Comparison of ENCODE assay signal across 9 mouse cellular contexts in the genomic region with DNA sequence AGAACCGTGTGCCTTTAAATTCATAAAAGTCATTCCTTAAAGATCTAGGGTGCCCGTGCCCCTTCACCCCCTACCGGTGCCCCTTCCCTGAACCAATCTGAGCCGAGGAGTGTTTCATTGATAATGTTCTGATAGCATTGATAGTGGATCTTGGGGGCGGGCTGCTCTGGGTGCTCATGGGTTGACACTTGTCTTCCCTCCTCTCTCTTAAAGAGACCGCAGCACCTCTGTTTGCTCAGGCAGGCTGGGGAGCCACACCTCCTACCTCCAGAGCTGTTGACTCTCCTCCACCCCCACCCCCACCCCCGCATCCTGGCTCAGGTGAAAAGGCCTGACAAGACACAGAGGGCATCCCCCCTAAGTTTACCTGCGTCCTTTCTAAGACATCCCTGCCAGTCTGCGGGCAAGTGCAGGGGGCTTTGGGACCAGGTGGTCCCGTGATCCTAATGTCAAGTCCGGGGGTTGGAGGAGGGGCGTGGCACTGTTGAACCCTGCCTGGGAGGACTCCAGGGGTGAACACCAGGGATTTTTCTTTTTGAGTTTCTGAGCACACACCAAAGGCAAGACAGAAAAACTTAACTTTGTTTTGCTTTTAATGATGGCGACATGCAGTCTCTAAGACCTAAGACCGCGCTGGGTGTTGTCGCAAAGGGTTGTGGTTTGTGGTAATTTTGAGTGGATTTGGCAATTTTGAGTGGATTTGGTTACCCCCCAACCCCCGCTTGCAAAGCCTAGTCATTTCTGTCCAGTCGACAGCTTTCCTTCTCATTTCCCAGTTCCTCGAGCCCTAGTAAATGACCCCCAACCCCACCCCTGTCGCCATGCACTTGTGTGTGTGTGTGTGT. TPM values are rescaled to one million over a fixed set of nuclear protein-coding genes. Genes with fewer than 3 reads are reported as not detected.
DNase-seq lines count a peak whose midpoint lies in the region; ATAC-seq and TF ChIP-seq lines count a peak whose summit lies in the region.
"Had no signal": no experiment of that assay in that cellular context is flagged by ENCODE, and none has a peak within 500 bp of the region (broad histone marks: within the 10 kb centered on the region; RNA-seq: fewer than 3 reads in every experiment).

No protein-coding gene starts in this region.

- peaks cover 53% of the 10 kb centered on the region for H3K36me3 ChIP-seq in heart, embryonic 14.5 days (ENCODE audit: control insufficient read depth, insufficient read depth, low read length)
- H3K36me3 ChIP-seq in hindbrain, embryonic 15.5 days, result peaks cover 19% of the 10 kb centered on the region

- 42% methylated on average over 20 of the region's 20 CpGs for WGBS in heart, embryonic 14.5 days
- 23% methylated on average over 20 of the region's 20 CpGs for WGBS in bone marrow, adult 2 months
- 36% methylated on average over 20 of the region's 20 CpGs for WGBS in hindbrain, embryonic 15.5 days

- ATAC-seq in heart, embryonic 14.5 days (ENCODE audit: insufficient number of reproducible peaks, insufficient read depth, low FRiP score, low read depth), result no peak
- no peak for ATAC-seq in hindbrain, embryonic 15.5 days (ENCODE audit: low FRiP score, low read depth)
- ATAC-seq in megakaryocyte, adult 5-6 weeks (ENCODE audit: poor library complexity, severe bottlenecking), result peak; percentile 21; the same call in 1 of the 2 replicates

- TF ChIP-seq POLR2A in bone marrow, adult 2 months (IDR thresholded peaks at IDR 0.05; ENCODE audit: borderline replicate concordance, control insufficient read depth, low read depth, low read length), result no peak

- H3K9me3 ChIP-seq in heart, embryonic 14.5 days (ENCODE audit: control insufficient read depth, low read length), result no peaks in the 10 kb centered on the region
- no peaks in the 10 kb centered on the region for H3K9me3 ChIP-seq in hindbrain, embryonic 15.5 days

- H3K4me2 ChIP-seq in heart, embryonic 14.5 days (ENCODE audit: low read length), result peak overlapping the region; percentile 95
- H3K4me2 ChIP-seq in hindbrain, embryonic 15.5 days, result peak overlapping the region; percentile 99

- H3K4me1 ChIP-seq in heart, embryonic 14.5 days (ENCODE audit: control insufficient read depth in 2 of 2, insufficient read depth in 2 of 2, low read length in 2 of 2), result peaks cover 20 to 45% of the 10 kb centered on the region in 2 experiments
- peaks cover 1% of the 10 kb centered on the region for H3K4me1 ChIP-seq in bone marrow, adult 2 months (ENCODE audit: control insufficient read depth, insufficient read depth, low read length)
- peaks cover 57% of the 10 kb centered on the region for H3K4me1 ChIP-seq in hindbrain, embryonic 15.5 days (replicated peaks)

- H3K4me3 ChIP-seq in heart, embryonic 14.5 days (ENCODE audit: control insufficient read depth in 1 of 2, insufficient read depth in 1 of 2, low read depth in 1 of 2, low read length in 2 of 2), result peak overlapping the region; percentile 35 to 93
- H3K4me3 ChIP-seq in bone marrow, adult 2 months (replicated peaks; ENCODE audit: control insufficient read depth, low read depth, low read length), result peak overlapping the region; percentile 50
- H3K4me3 ChIP-seq in hindbrain, embryonic 15.5 days, result peak overlapping the region; percentile 94

- DNase-seq in heart, adult 18-20 months, result no peak
- no peak for DNase-seq in spleen, adult 12 weeks (ENCODE audit: low spot score)
- no peak for DNase-seq in layer of hippocampus, adult 18-20 months (ENCODE audit: low spot score in 2 of 2)
- DNase-seq in kidney, adult 9 months, result no peak

- H3K27ac ChIP-seq in heart, embryonic 14.5 days (replicated peaks in 1 of 2; ENCODE audit: control insufficient read depth in 1 of 2, insufficient read depth in 1 of 2, low read depth in 2 of 2, low read length in 2 of 2), result no peak overlapping the region
- H3K27ac ChIP-seq in bone marrow, adult 2 months (ENCODE audit: control insufficient read depth, insufficient read depth, low read depth, low read length, poor library complexity), result peak overlapping the region; percentile 68
- H3K27ac ChIP-seq in hindbrain, embryonic 15.5 days (replicated peaks), result 0 out of 2 replicates have a peak overlapping the region, but pooled peaks have one; percentile 18

- H3K27me3 ChIP-seq in heart, embryonic 14.5 days (ENCODE audit: control insufficient read depth, insufficient read depth, low read length), result no peaks in the 10 kb centered on the region
- no peaks in the 10 kb centered on the region for H3K27me3 ChIP-seq in hindbrain, embryonic 15.5 days

- no peak for TF ChIP-seq CTCF in bone marrow, adult 2 months (IDR thresholded peaks at IDR 0.05; ENCODE audit: control insufficient read depth, insufficient read depth, low read length)

- peak overlapping the region; percentile 100 for H3K9ac ChIP-seq in heart, embryonic 14.5 days (ENCODE audit: low read length)
- peak overlapping the region; percentile 100 for H3K9ac ChIP-seq in hindbrain, embryonic 15.5 days

RNA-seq across cellular contexts. Expression of a gene that starts 3.0 kb away (rescaled TPM):
- 7.9 and 9.3 TPM in 2 replicates for polyA plus RNA-seq in heart, embryonic 14.5 days (2014; fragmentation: Nextera tagmentation; extraction: Ambion mirVana)
- 10 to 100 TPM; 11.4 to 15.5 TPM for total RNA-seq in heart, adult 18-20 months (2021)
- 27.7 and 34.2 TPM in 2 replicates for polyA plus RNA-seq in bone marrow, adult 2 months (2011; ENCODE audit: insufficient read depth, insufficient read length, low replicate concordance, missing spikeins)
- polyA plus RNA-seq in hindbrain, embryonic 15.5 days (2015; fragmentation: Nextera tagmentation; extraction: Ambion mirVana), result 10.9 and 11.7 TPM in 2 replicates
- 40.4 and 44.9 TPM in 2 replicates for total RNA-seq in megakaryocyte, adult 5-6 weeks (2015)
- 4.1 and 8.7 TPM in 2 replicates for total RNA-seq in megakaryocyte, adult 5-6 weeks (2017)
- total RNA-seq in layer of hippocampus, adult 18-20 months (2021), result 10 to 100 TPM; 34.8 to 37.4 TPM

RNA-seq across cellular contexts. Expression of a gene that starts 12.5 kb away (rescaled TPM):
- polyA plus RNA-seq in heart, embryonic 14.5 days (2014; fragmentation: Nextera tagmentation; extraction: Ambion mirVana), result 0.99 and 2.0 TPM in 2 replicates
- total RNA-seq in heart, adult 18-20 months (2021), result 1 to 10 TPM in 1 of 2 experiments, under 1 TPM in 1; 0.55 to 2.6 TPM
- 4.0 and 7.2 TPM in 2 replicates for polyA plus RNA-seq in bone marrow, adult 2 months (2011; ENCODE audit: insufficient read depth, insufficient read length, low replicate concordance, missing spikeins)
- 16.7 and 19.3 TPM in 2 replicates for polyA plus RNA-seq in hindbrain, embryonic 15.5 days (2015; fragmentation: Nextera tagmentation; extraction: Ambion mirVana)
- total RNA-seq in megakaryocyte, adult 5-6 weeks (2015), result 5.4 and 7.6 TPM in 2 replicates
- 6.4 and 6.5 TPM in 2 replicates for total RNA-seq in megakaryocyte, adult 5-6 weeks (2017)
- 10 to 100 TPM; 49.1 to 50.9 TPM for total RNA-seq in layer of hippocampus, adult 18-20 months (2021)

RNA-seq across cellular contexts. Expression of a gene that starts 24.2 kb away (rescaled TPM):
- 53.0 and 64.3 TPM in 2 replicates for polyA plus RNA-seq in heart, embryonic 14.5 days (2014; fragmentation: Nextera tagmentation; extraction: Ambion mirVana)
- 10 to 100 TPM; 12.9 to 17.0 TPM for total RNA-seq in heart, adult 18-20 months (2021)
- 70.7 and 83.3 TPM in 2 replicates for polyA plus RNA-seq in bone marrow, adult 2 months (2011; ENCODE audit: insufficient read depth, insufficient read length, low replicate concordance, missing spikeins)
- polyA plus RNA-seq in hindbrain, embryonic 15.5 days (2015; fragmentation: Nextera tagmentation; extraction: Ambion mirVana), result 75.3 and 75.7 TPM in 2 replicates
- 14.0 and 24.6 TPM in 2 replicates for total RNA-seq in megakaryocyte, adult 5-6 weeks (2015)
- total RNA-seq in megakaryocyte, adult 5-6 weeks (2017), result 9.6 and 20.4 TPM in 2 replicates
- 10 to 100 TPM; 26.5 to 31.5 TPM for total RNA-seq in layer of hippocampus, adult 18-20 months (2021)

RNA-seq across cellular contexts. Expression of a gene that starts 37.6 kb away (rescaled TPM):
- polyA plus RNA-seq in heart, embryonic 14.5 days (2014; fragmentation: Nextera tagmentation; extraction: Ambion mirVana), result not detected in 2 replicates
- under 1 TPM in 1 of 2 experiments, not detected in 1; 0.51 TPM for total RNA-seq in heart, adult 18-20 months (2021)
- 3.2 and 21.0 TPM in 2 replicates for polyA plus RNA-seq in bone marrow, adult 2 months (2011; ENCODE audit: insufficient read depth, insufficient read length, low replicate concordance, missing spikeins)
- not detected in 2 replicates for polyA plus RNA-seq in hindbrain, embryonic 15.5 days (2015; fragmentation: Nextera tagmentation; extraction: Ambion mirVana)
- not detected in 2 replicates for total RNA-seq in megakaryocyte, adult 5-6 weeks (2015)
- not detected in 2 replicates for total RNA-seq in megakaryocyte, adult 5-6 weeks (2017)
- total RNA-seq in layer of hippocampus, adult 18-20 months (2021), result not detected
- total RNA-seq: neutrophil, adult 5-6 weeks had no signal

Comparison
In these comparisons a context has a peak if more than half of its experiments do, and no peak if none do; other contexts are left out.
1. H3K27ac ChIP-seq: peak in bone marrow, adult 2 months (single experiment) and hindbrain, embryonic 15.5 days (single experiment); none in heart, embryonic 14.5 days (0 of 2).
2. RNA of a gene that starts 12.5 kb away (total RNA-seq): 49.1 to 50.9 TPM in layer of hippocampus, adult 18-20 months; 5.4 to 7.6 TPM in megakaryocyte, adult 5-6 weeks and 0.55 to 2.6 TPM in heart, adult 18-20 months; every median in the first group is over 4 times any median in the second.
3. Peak in every context shown above with its lines, with median percentiles within 50 percentile points of each other: H3K4me3 ChIP-seq.